Mouse (Mus musculus): ENCODE data around the gene Gm10413. TPM values are rescaled to one million over a fixed set of nuclear protein-coding genes. Genes with fewer than 3 reads are reported as not detected.

The Gm10413 gene
- total RNA-seq (2023): not detected

DNA sequence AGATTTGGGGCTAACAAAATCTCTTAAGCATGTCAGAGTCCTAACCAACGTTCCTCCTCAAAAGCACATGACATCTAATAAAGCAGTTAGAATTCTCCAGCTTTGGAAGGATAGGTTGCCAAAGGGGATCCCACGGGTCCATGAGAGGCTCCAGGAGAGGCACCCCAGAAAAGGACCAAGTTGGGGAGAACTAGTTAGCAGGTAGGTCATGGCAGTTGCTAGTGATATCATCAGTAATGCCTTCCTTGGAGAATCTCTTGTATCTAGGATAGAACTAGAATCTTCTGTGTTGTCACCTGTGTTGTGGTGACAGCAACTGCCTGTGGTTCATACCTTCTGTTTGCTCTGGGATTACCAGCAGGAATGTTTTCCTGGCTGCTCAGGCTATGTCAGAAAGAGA is at the start of gene Gm10413:
Gm10413 (plus strand) TSS at position 301 of the 400 bp plus-strand sequence.

DNA sequence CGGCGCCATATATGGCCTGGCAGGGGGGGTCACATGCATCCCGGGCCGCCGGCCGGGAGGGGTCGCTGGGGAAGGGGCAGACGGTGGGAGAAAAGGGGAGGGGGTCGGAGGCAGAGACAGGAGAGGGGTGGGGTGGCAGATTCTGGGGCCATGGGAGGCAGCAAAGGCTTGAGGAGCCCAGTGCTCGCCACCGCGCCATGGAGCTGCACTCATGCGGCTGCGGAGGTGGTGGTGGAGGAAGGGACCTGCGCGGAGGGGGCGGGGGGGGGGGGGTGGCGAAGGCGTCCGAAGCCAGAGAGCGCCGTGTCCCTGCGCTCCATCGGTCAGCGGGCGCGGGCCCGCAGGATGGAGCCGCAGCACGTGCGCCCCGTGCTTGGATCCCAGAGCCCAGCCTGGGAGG is 17.4 kb downstream of the Gm10413 start, which contains the start of gene Gm10409:
Gm10409 (plus strand) TSS at position 301 of the 400 bp plus-strand sequence.

DNA sequence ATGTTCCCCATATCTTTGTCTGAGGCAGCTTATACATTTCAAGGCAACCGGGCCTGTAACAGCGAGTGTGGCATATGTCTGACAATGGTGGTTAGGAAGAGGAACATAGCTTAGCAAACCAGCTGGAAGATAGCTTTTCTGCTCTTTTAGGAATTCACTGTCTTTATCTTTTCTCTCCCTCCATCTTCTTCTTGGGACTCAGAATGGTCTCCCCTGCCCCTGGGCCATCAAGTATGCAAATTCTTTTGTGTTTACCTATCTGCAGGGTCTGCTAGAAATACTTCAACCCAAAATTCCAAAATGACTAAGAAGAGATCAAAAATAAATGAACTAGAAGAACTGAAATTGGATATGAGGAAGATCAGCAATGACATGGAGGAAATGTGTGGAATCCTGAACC is 32.9 kb downstream of the Gm10413 start, which contains the start of gene Gm3005:
Gm3005 (plus strand) TSS at position 301 of the 400 bp plus-strand sequence.

DNA sequence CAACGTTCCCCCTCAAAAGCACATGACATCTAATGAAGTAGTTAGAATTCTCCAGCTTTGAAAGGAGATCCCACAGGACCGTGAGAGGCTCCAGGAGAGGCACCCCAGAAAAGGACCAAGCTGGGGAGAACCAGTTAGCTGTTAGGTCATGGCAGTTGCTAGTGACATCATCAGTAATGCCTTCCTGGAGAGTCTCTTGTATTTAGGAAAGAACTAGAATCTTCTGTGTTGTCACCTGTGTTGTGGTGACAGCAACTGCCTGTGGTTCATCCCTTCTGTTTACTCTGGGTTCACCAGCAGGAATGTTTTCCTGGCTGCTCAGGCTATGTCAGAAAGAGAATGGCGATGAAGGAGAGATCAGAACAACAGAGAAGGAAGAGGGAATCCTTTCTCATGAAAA is 54.2 kb downstream of the Gm10413 start, which contains the start of gene Gm10408:
Gm10408 (plus strand) TSS at position 301 of the 400 bp plus-strand sequence.

Other genes with a start within 250 kb of the Gm10413 start
- gene Gm5795, start 206.8 kb upstream of the Gm10413 start, total RNA-seq (2023): not detected
- gene D830030K20Rik, start 186.6 kb upstream of the Gm10413 start, total RNA-seq (2023): not detected
- gene Gm2956, start 62.5 kb upstream of the Gm10413 start, total RNA-seq (2023): not detected
- not detected for gene Gm10409, start 17.5 kb downstream of the Gm10413 start, total RNA-seq (2023)
- not detected for gene Gm3005, start 33.0 kb downstream of the Gm10413 start, total RNA-seq (2023)
- gene Gm10408, start 54.3 kb downstream of the Gm10413 start, total RNA-seq (2023): not detected
- gene Gm3012, start 239.4 kb downstream of the Gm10413 start, total RNA-seq (2023): not detected